19 mouse cellular contexts compared by ENCODE assay signal in the genomic region with DNA sequence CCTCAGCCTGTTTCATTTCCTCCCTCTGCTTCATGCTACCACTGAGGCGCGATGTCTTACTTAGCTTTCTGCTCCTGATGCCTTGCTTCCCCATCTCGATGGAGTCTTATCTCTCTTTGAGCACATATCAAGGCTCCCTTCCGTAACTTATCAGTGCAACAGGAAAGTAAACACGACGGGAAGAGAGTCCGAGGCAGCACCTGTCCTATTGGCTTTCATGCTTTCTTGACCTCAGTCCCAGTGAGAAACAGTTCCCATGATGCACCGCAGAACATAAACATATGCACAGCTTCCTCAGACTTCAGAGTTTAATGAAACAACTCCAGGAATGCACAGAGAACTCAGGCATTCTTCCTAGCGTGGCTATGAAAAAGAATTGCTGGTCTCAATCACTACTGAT.
DNase-seq lines count a peak whose midpoint lies in the region; ATAC-seq and TF ChIP-seq lines count a peak whose summit lies in the region.
"Had no signal": no experiment of that assay in that cellular context is flagged by ENCODE, and none has a peak within 500 bp of the region (broad histone marks: within the 10 kb centered on the region; RNA-seq: fewer than 3 reads in every experiment).

No protein-coding gene starts in this region.

- H3K4me3 ChIP-seq in embryonic facial prominence, embryonic 11.5 days (ENCODE audit: low read depth, low read length): no peak overlapping the region
- no peak overlapping the region for H3K4me3 ChIP-seq in embryonic facial prominence, embryonic 10.5 days
- H3K4me3 ChIP-seq in liver, embryonic 11.5 days (ENCODE audit: low read depth, low read length): no peak overlapping the region
- H3K4me3 ChIP-seq in intestine, embryonic 16.5 days (ENCODE audit: low read length): peak overlapping the region; percentile 1; the same call in 1 of the 2 replicates
- no peak overlapping the region for H3K4me3 ChIP-seq in stomach, postnatal 0 days (ENCODE audit: low read depth, low read length)
- H3K4me3 ChIP-seq in hindbrain, embryonic 14.5 days (replicated peaks; ENCODE audit: low read length): no peak overlapping the region
- H3K4me3 ChIP-seq: midbrain, embryonic 13.5 days had no signal

- no peak for ATAC-seq in embryonic facial prominence, embryonic 11.5 days (replicated peaks; ENCODE audit: insufficient number of reproducible peaks, low FRiP score, low TSS enrichment, low read depth)
- ATAC-seq in liver, embryonic 11.5 days (replicated peaks; ENCODE audit: low FRiP score): no peak
- ATAC-seq in intestine, embryonic 16.5 days: peak; percentile 68
- ATAC-seq in stomach, postnatal 0 days (ENCODE audit: low FRiP score, low TSS enrichment): peak; percentile 56; the same call in 1 of the 2 replicates
- ATAC-seq in hindbrain, embryonic 14.5 days (ENCODE audit: low FRiP score): no peak
- ATAC-seq: activated CD4-positive, CD25-positive, alpha-beta regulatory T cell, adult 4 months; lung, postnatal 0 days; midbrain, embryonic 13.5 days had no signal

- peaks cover 4% of the 10 kb centered on the region for H3K4me1 ChIP-seq in embryonic facial prominence, embryonic 11.5 days (ENCODE audit: control insufficient read depth, insufficient read depth, low read length)
- peaks cover 67% of the 10 kb centered on the region for H3K4me1 ChIP-seq in embryonic facial prominence, embryonic 10.5 days
- peaks cover 13% of the 10 kb centered on the region for H3K4me1 ChIP-seq in liver, embryonic 11.5 days (replicated peaks; ENCODE audit: control insufficient read depth, insufficient read depth, low read length)
- peaks cover 22% of the 10 kb centered on the region for H3K4me1 ChIP-seq in intestine, embryonic 16.5 days (ENCODE audit: control insufficient read depth, insufficient read depth, low read length)
- H3K4me1 ChIP-seq in stomach, postnatal 0 days (replicated peaks; ENCODE audit: control insufficient read depth, insufficient read depth): peaks cover 8% of the 10 kb centered on the region
- H3K4me1 ChIP-seq in hindbrain, embryonic 14.5 days (replicated peaks; ENCODE audit: control insufficient read depth, insufficient read depth, low read length): peaks cover 60% of the 10 kb centered on the region

- no peaks in the 10 kb centered on the region for H3K27me3 ChIP-seq in embryonic facial prominence, embryonic 11.5 days (ENCODE audit: control insufficient read depth, insufficient read depth, low read length)
- no peaks in the 10 kb centered on the region for H3K27me3 ChIP-seq in embryonic facial prominence, embryonic 10.5 days (replicated peaks; ENCODE audit: low read depth, poor library complexity, severe bottlenecking)
- H3K27me3 ChIP-seq in liver, embryonic 11.5 days (replicated peaks; ENCODE audit: control insufficient read depth, insufficient read depth, low read length): no peaks in the 10 kb centered on the region
- H3K27me3 ChIP-seq in intestine, embryonic 16.5 days (replicated peaks; ENCODE audit: control insufficient read depth, insufficient read depth, low read length): no peaks in the 10 kb centered on the region
- H3K27me3 ChIP-seq in stomach, postnatal 0 days (ENCODE audit: control insufficient read depth, insufficient read depth, low read length): no peaks in the 10 kb centered on the region
- no peaks in the 10 kb centered on the region for H3K27me3 ChIP-seq in hindbrain, embryonic 14.5 days (ENCODE audit: control insufficient read depth, insufficient read depth, low read length)
- H3K27me3 ChIP-seq: midbrain, embryonic 13.5 days had no signal

- H3K4me2 ChIP-seq in embryonic facial prominence, embryonic 11.5 days (ENCODE audit: low read depth, low read length): no peak overlapping the region
- H3K4me2 ChIP-seq in liver, embryonic 11.5 days: peak overlapping the region; percentile 27; the same call in 1 of the 2 replicates
- H3K4me2 ChIP-seq in intestine, embryonic 16.5 days (ENCODE audit: low read depth, low read length): peak overlapping the region; percentile 37
- H3K4me2 ChIP-seq in stomach, postnatal 0 days (replicated peaks; ENCODE audit: low read depth): no peak overlapping the region; the same call in 1 of the 2 replicates
- no peak overlapping the region for H3K4me2 ChIP-seq in hindbrain, embryonic 14.5 days (replicated peaks)
- H3K4me2 ChIP-seq: midbrain, embryonic 13.5 days had no signal

- no peak overlapping the region for H3K9ac ChIP-seq in embryonic facial prominence, embryonic 11.5 days (replicated peaks; ENCODE audit: low read length)
- no peak overlapping the region for H3K9ac ChIP-seq in liver, embryonic 11.5 days (ENCODE audit: low read depth, low read length)
- H3K9ac ChIP-seq in intestine, embryonic 16.5 days (ENCODE audit: low read depth, low read length): no peak overlapping the region
- H3K9ac ChIP-seq in stomach, postnatal 0 days (ENCODE audit: low read length): no peak overlapping the region
- H3K9ac ChIP-seq in hindbrain, embryonic 14.5 days: no peak overlapping the region

- H3K36me3 ChIP-seq in embryonic facial prominence, embryonic 11.5 days (replicated peaks; ENCODE audit: control insufficient read depth, insufficient read depth, low read depth, low read length): no peaks in the 10 kb centered on the region
- H3K36me3 ChIP-seq in embryonic facial prominence, embryonic 10.5 days (replicated peaks): no peaks in the 10 kb centered on the region
- H3K36me3 ChIP-seq in liver, embryonic 11.5 days (ENCODE audit: control insufficient read depth, insufficient read depth, low read length): no peaks in the 10 kb centered on the region
- no peaks in the 10 kb centered on the region for H3K36me3 ChIP-seq in intestine, embryonic 16.5 days (ENCODE audit: control insufficient read depth, insufficient read depth, low read length)
- H3K36me3 ChIP-seq in stomach, postnatal 0 days (ENCODE audit: control insufficient read depth, insufficient read depth, low read length): no peaks in the 10 kb centered on the region
- no peaks in the 10 kb centered on the region for H3K36me3 ChIP-seq in hindbrain, embryonic 14.5 days (replicated peaks; ENCODE audit: control insufficient read depth, insufficient read depth)
- H3K36me3 ChIP-seq: G1E; midbrain, embryonic 13.5 days had no signal

- no peaks in the 10 kb centered on the region for H3K9me3 ChIP-seq in embryonic facial prominence, embryonic 11.5 days (replicated peaks; ENCODE audit: control insufficient read depth, low read length)
- no peaks in the 10 kb centered on the region for H3K9me3 ChIP-seq in embryonic facial prominence, embryonic 10.5 days
- H3K9me3 ChIP-seq in liver, embryonic 11.5 days (ENCODE audit: control insufficient read depth, low read length): no peaks in the 10 kb centered on the region
- no peaks in the 10 kb centered on the region for H3K9me3 ChIP-seq in intestine, embryonic 16.5 days (ENCODE audit: control insufficient read depth, low read length)
- H3K9me3 ChIP-seq in stomach, postnatal 0 days (ENCODE audit: control insufficient read depth, low read length): no peaks in the 10 kb centered on the region
- H3K9me3 ChIP-seq in hindbrain, embryonic 14.5 days (ENCODE audit: control insufficient read depth, low read length): no peaks in the 10 kb centered on the region
- H3K9me3 ChIP-seq: midbrain, embryonic 13.5 days had no signal

- TF ChIP-seq CTCF in stomach, postnatal 0 days (IDR thresholded peaks at IDR 0.05; ENCODE audit: low read depth): no peak

- DNase-seq in embryonic facial prominence, embryonic 11.5 days (ENCODE audit: low spot score): peak; percentile 21
- no peak for DNase-seq in embryonic facial prominence, embryonic 10.5 days (ENCODE audit: low spot score)
- no peak for DNase-seq in liver, embryonic 11.5 days (ENCODE audit: low spot score)
- DNase-seq in liver: no peak
- no peak for DNase-seq in stomach, postnatal 0 days (ENCODE audit: low spot score)
- DNase-seq in frontal cortex, postnatal 25 days (ENCODE audit: low spot score in 2 of 2): no peak
- no peak for DNase-seq in hindbrain, embryonic 14.5 days (ENCODE audit: low spot score)
- DNase-seq: adrenal gland, postnatal 10 days; cerebellum, postnatal 14 days; embryo, embryonic 11 days; heart, adult 11 months; kidney, postnatal 10 days; left cerebral cortex, postnatal 4 days; thymus, postnatal 25 days had no signal

- no peak for TF ChIP-seq EP300 in stomach, postnatal 0 days (optimal IDR thresholded peaks at IDR 0.05)

- H3K27ac ChIP-seq in embryonic facial prominence, embryonic 11.5 days (replicated peaks; ENCODE audit: low read depth, low read length): no peak overlapping the region
- no peak overlapping the region for H3K27ac ChIP-seq in embryonic facial prominence, embryonic 10.5 days (replicated peaks)
- no peak overlapping the region for H3K27ac ChIP-seq in liver, embryonic 11.5 days (ENCODE audit: low read depth, low read length)
- H3K27ac ChIP-seq in intestine, embryonic 16.5 days (ENCODE audit: low read length): no peak overlapping the region
- no peak overlapping the region for H3K27ac ChIP-seq in stomach, postnatal 0 days (replicated peaks)
- no peak overlapping the region for H3K27ac ChIP-seq in hindbrain, embryonic 14.5 days
- H3K27ac ChIP-seq: midbrain, embryonic 13.5 days had no signal

- 69% methylated on average over 9 of the region's 9 CpGs for WGBS in embryonic facial prominence, embryonic 11.5 days
- 76% methylated on average over 9 of the region's 9 CpGs for WGBS in embryonic facial prominence, embryonic 10.5 days
- WGBS in liver, embryonic 11.5 days: 23% methylated on average over 9 of the region's 9 CpGs
- 29% methylated on average over 9 of the region's 9 CpGs for WGBS in intestine, embryonic 16.5 days
- WGBS in stomach, postnatal 0 days: 28% methylated on average over 9 of the region's 9 CpGs
- WGBS in hindbrain, embryonic 14.5 days: 76% methylated on average over 9 of the region's 9 CpGs

Comparison
In these comparisons a context has a peak if more than half of its experiments do, and no peak if none do; other contexts are left out.
1. ATAC-seq: peak in intestine, embryonic 16.5 days (single experiment) and stomach, postnatal 0 days (single experiment); none in embryonic facial prominence, embryonic 11.5 days (single experiment), liver, embryonic 11.5 days (single experiment) and hindbrain, embryonic 14.5 days (single experiment).
2. H3K4me2 ChIP-seq: peak in liver, embryonic 11.5 days (single experiment) and intestine, embryonic 16.5 days (single experiment); none in embryonic facial prominence, embryonic 11.5 days (single experiment), stomach, postnatal 0 days (single experiment) and hindbrain, embryonic 14.5 days (single experiment).